Mouse (Mus musculus): ENCODE measurements around the gene Adgre5. TPM values are rescaled to one million over a fixed set of nuclear protein-coding genes. Genes with fewer than 3 reads are reported as not detected.

Gene Adgre5
- total RNA-seq, 2 experiments from 2014 or later, result 27.1 to 56.7 TPM

DNA sequence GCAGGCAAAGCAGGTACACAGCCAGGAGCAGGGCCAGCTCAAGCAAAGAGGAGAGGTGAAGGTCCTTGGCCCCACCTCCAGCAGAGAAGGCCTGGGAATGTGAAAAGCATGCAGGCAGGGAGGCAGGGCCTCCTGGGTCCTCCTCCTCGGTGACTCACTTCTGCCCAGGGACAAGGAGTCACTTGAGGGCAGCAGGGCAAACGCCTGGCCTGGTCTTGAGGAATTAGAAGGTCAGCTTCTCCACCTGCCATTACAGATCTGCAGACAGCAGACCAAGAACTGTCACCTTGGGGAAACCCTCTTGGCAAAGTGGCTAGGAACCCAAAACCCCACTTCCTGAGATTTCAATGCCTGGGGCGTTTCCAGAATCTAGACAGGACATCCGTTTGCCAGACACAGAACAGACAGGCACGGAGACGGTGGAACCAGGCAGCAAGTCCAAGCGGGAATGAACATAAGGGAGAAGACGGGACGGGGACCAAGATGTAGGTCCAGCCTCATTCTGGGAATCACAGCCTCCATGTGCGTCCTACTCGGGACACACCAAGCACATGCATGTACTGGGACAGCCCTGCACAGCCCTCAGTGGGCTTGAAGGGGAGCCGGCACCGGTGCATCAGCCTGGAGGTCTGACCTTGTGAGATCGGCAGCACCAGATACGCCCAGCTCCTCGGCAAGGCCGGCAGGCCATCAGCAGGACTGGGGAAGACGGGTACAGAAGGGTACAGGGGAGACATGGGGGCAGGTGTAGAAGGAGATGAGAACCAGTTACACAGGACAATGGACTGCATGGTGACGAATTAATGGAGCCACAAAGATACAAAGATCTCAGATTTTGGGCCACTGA is 43.5 kb downstream of the Adgre5 start:
- no peak for ATAC-seq (replicated peaks; ENCODE audit: low FRiP score, poor library complexity, severe bottlenecking)

DNA sequence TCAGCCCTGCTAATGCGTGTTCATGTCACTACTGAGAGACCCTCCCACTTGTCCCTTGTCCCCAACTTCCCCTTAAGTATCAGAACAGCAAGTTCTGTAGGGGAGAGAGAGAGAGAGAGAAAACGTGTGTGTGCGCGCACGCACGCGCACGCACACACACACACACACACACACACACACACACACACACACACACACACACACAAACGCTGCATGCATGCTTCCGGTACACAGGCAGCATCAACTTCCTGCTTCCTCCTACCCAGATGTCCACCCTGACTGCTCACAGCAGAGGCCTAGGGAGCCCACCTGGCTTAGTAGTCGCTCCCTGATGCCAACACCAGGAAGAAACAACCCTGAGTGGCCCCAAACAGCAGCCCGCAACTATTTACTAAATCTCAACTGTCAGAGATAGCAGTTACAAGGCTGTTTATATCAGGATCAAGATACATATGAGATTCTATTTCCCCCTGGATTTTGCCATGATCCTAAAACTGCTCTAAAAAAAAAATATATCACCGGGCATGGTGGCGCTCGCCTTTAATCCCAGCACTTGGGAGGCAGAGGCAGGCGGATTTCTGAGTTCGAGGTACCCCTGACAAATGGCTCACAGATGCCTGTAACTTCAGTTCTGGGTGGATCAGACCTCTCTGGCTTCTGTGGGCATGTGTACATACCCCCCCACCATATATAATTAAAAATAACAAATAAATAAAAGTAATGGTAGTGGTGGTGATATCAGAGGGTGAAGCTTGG is 45.6 kb downstream of the Adgre5 start:
- no peak for ATAC-seq (replicated peaks; ENCODE audit: low FRiP score, poor library complexity, severe bottlenecking)

DNA sequence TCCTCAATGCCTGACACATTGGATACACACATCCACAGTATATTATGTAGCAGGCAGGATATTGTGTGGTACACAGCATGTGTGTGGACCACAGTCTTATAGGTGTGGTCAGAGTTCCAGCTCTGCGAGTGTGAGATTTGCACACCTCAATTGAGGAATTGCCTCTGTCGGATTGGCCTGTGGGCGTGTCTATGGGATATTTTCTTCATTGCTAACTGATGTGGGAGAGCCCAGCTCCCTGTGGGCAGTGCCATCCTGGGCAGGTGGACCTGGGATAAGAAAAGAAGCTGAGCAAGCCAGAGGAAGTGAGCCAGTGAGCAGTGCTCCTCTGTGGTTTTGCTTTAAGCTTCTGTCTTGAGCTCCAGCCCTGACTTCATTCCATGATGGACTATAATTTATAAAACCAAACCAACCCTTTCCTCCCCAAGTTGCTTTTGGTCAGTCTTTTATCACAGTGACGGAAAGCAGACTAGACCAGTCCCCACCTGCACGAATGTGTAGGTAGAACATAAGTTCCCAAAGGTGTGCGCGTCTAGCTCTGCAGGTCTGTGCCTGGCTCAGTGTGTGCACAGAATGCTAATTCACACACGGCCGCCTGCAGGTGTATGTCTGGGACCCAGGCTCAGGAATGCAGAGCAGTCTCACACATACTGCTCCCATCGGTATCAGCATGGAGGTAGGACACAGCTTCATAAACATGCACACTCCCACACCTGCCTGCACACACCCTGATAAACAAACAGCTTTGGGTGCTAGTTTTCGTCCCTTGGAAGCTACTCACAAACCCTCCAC is 46.6 kb downstream of the Adgre5 start:
- no peak for ATAC-seq (replicated peaks; ENCODE audit: low FRiP score, poor library complexity, severe bottlenecking)

DNA sequence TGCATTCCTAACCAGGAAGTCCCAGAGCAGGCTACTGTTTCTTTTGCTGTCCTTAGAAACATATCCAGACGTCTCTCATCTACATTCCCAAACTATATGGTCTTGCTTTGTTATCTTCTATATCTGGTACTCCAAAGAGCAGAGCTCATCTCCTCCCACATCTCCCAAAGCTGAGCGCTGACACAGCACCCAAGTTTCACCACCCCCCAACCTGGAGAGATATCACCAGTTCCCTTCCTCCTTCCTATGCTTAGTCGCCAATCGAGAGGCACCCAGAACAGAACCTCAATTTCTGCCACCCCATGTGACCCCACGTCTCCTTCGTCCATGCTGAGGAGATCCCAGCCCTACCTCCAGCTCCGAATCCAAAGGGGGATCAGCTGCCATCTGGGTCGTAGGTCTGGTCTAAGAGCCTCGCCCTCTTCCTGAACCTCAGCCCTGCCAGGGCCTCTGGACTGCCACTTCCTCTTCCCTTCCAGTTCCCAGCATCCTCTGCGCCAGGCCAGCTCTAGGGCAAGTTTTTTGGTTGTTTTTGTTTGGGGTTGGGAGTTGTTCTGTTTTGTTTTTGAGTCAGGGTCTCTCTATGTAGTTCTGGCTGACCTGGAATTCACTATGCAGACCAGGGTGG is 47.4 kb downstream of the Adgre5 start:
- ATAC-seq (replicated peaks; ENCODE audit: low FRiP score, poor library complexity, severe bottlenecking), result no peak

DNA sequence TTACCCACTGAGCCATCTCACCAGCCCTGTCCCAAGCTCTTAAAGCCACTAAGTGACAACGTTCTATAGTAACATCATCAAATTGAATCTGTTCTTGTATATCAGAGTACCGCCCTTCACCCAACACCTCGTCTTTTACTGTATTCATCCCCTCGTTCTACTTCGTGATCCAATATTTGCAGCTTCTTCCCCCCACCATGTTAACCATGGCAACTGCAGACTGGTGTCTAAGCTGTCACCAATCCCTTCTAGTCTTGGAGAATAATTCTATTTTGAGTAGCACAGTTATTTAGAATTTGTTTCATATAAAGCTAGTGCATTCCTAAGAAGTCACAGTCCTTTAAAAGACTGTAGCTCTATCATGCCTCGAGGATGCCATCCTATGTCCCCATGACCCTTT is 51.9 kb downstream of the Adgre5 start:
- ATAC-seq (replicated peaks; ENCODE audit: low FRiP score, poor library complexity, severe bottlenecking), result no peak

DNA sequence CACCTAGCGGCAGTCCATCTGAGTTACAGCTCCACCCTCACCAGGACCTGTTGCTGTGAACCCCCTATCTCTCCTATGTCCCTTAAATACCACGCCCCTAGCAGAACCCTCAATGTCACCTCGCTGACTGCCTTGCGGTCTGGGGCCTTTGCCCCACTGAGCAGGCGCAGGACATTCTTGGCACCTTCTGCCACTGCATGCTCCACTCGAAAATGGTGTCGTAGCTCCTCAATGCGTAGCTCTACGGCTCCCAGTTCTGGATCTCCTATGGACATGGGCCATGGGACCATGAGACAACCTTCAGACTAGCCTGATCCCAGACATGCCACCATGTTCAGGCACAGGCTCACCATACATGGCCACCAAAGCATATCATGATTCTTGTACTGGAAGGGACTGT is 56.6 kb downstream of the Adgre5 start:
- no peak for ATAC-seq (replicated peaks; ENCODE audit: low FRiP score, poor library complexity, severe bottlenecking)

DNA sequence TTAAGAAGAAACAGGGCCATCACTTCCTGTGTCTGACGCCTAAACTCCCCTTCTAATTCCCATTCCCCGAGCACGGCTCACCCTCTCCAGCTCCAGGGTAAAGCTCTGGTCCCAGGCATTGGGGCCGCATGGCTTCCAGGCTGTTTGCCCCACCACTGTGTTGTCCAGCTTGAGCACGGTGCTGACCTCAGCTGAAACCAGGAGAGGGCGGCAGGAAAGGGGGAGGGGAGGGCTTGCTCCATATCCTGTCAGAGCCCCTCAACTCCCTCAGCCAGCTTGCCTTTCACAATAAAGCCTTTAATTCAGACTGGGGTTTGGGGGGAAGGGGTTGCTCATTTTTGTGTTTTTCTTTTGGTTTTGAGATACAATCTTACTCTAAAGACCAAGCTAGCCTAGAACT is 60.0 kb downstream of the Adgre5 start:
- ATAC-seq (replicated peaks; ENCODE audit: low FRiP score, poor library complexity, severe bottlenecking), result no peak

DNA sequence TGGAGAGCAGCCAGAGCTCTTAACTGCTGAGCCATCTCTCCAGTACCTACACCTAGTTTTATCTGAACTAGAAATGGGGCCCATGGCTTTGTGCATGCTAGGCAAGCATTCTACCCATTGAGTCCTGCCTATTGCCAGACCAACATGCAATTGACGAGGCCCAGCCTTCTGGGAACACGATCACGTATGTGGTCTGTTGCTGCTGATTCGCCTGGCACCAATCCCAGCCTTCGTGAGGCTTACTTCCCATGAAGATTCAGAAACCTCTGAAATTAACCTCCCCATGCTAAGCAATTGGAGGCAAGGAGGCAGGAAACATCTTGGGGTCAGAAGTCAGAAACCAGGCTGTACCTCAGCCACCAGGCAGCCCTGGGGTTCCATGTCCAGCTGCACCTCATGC is 60.5 kb downstream of the Adgre5 start:
- no peak for ATAC-seq (replicated peaks; ENCODE audit: low FRiP score, poor library complexity, severe bottlenecking)

DNA sequence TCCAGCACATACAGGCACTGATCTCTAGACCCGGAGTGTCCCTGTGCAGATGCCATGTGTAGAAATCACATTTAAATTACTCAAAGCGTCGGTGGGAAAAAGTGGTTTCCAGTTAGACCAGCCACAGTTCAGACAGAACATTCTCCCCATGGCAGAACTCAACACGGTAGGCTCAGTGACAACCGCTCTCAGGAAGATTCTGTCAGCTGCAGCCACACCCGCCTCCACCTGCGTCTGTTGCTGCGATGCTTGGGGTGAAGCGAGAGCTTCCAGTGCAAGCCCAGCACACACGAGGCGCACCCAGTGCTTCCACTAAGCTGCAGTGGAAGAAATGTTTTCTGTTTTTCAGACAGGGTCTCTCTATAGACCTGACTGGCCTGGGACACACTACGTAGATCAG is 61.3 kb downstream of the Adgre5 start:
- ATAC-seq (replicated peaks; ENCODE audit: low FRiP score, poor library complexity, severe bottlenecking), result no peak

DNA sequence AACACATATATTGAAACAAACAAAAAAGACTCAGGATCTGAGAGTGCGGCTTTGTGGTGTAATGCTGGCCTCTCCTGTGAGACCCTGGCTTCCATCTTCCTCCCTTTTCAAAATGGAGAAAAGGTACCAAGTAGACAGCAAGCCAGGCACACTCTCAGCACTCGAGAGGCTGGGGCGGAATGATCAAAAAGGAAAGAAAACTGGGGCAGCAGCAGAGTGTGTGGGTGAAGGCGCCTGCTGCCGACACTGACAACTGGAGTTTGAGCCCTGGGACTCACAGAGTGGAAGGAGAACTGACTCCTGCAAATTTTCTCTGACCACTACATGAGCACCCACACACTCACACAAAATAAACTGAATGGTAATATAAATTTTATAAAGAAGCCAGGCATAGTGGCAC is 66.6 kb downstream of the Adgre5 start:
- ATAC-seq (replicated peaks; ENCODE audit: low FRiP score, poor library complexity, severe bottlenecking), result no peak

Other genes starting within 250 kb of the Adgre5 start
- not detected in 2 replicates for gene Olfr370, start 205.5 kb downstream of the Adgre5 start, total RNA-seq (2015; ENCODE audit: low replicate concordance)
- not detected in 2 replicates for gene Olfr370, start 205.5 kb downstream of the Adgre5 start, total RNA-seq (2017; ENCODE audit: low replicate concordance)
- gene Ndufb7, start 174.7 kb downstream of the Adgre5 start, total RNA-seq (2015; ENCODE audit: low replicate concordance), result 49.8 and 57.9 TPM in 2 replicates
- 59.0 and 89.2 TPM in 2 replicates for gene Ndufb7, start 174.7 kb downstream of the Adgre5 start, total RNA-seq (2017; ENCODE audit: low replicate concordance)
- gene Tecr, start 133.4 kb downstream of the Adgre5 start, total RNA-seq (2015; ENCODE audit: low replicate concordance), result 130 and 150 TPM in 2 replicates
- 47.5 and 77.4 TPM in 2 replicates for gene Tecr, start 133.4 kb downstream of the Adgre5 start, total RNA-seq (2017; ENCODE audit: low replicate concordance)
- 12.9 and 25.7 TPM in 2 replicates for gene Dnajb1, start 133.1 kb downstream of the Adgre5 start, total RNA-seq (2015; ENCODE audit: low replicate concordance)
- gene Dnajb1, start 133.1 kb downstream of the Adgre5 start, total RNA-seq (2017; ENCODE audit: low replicate concordance), result 15.6 and 19.5 TPM in 2 replicates
- gene Gipc1, start 88.6 kb downstream of the Adgre5 start, total RNA-seq (2015; ENCODE audit: low replicate concordance), result 4.4 and 16.7 TPM in 2 replicates
- 5.2 and 8.6 TPM in 2 replicates for gene Gipc1, start 88.6 kb downstream of the Adgre5 start, total RNA-seq (2017; ENCODE audit: low replicate concordance)
- gene Ptger1, start 74.6 kb downstream of the Adgre5 start, total RNA-seq (2015; ENCODE audit: low replicate concordance), result 0.21 TPM in 1 of 2 replicates, not detected in the other
- 0.56 and 0.60 TPM in 2 replicates for gene Ptger1, start 74.6 kb downstream of the Adgre5 start, total RNA-seq (2017; ENCODE audit: low replicate concordance)
- gene Pkn1, start 42.1 kb downstream of the Adgre5 start, total RNA-seq (2015; ENCODE audit: low replicate concordance), result 5.2 and 9.0 TPM in 2 replicates
- gene Pkn1, start 42.1 kb downstream of the Adgre5 start, total RNA-seq (2017; ENCODE audit: low replicate concordance), result 22.3 and 30.6 TPM in 2 replicates
- gene Ddx39, start 26.1 kb downstream of the Adgre5 start, total RNA-seq (2015; ENCODE audit: low replicate concordance), result 20.1 and 40.0 TPM in 2 replicates
- 36.5 and 37.3 TPM in 2 replicates for gene Ddx39, start 26.1 kb downstream of the Adgre5 start, total RNA-seq (2017; ENCODE audit: low replicate concordance)
- 0.58 and 1.7 TPM in 2 replicates for gene Adgrl1, start 158.8 kb upstream of the Adgre5 start, total RNA-seq (2015; ENCODE audit: low replicate concordance)
- gene Adgrl1, start 158.8 kb upstream of the Adgre5 start, total RNA-seq (2017; ENCODE audit: low replicate concordance), result 0.09 and 0.14 TPM in 2 replicates
- not detected in 2 replicates for gene Gm10644, start 213.9 kb upstream of the Adgre5 start, total RNA-seq (2015; ENCODE audit: low replicate concordance)
- not detected in 2 replicates for gene Gm10644, start 213.9 kb upstream of the Adgre5 start, total RNA-seq (2017; ENCODE audit: low replicate concordance)
- gene Asf1b, start 214.2 kb upstream of the Adgre5 start, total RNA-seq (2015; ENCODE audit: low replicate concordance), result 23.1 and 32.4 TPM in 2 replicates
- 26.2 and 32.8 TPM in 2 replicates for gene Asf1b, start 214.2 kb upstream of the Adgre5 start, total RNA-seq (2017; ENCODE audit: low replicate concordance)
- 7.5 and 9.8 TPM in 2 replicates for gene Prkaca, start 231.7 kb upstream of the Adgre5 start, total RNA-seq (2015; ENCODE audit: low replicate concordance)
- 6.7 and 7.1 TPM in 2 replicates for gene Prkaca, start 231.7 kb upstream of the Adgre5 start, total RNA-seq (2017; ENCODE audit: low replicate concordance)